Mouse (Mus musculus) colon, adult 2 months (tissue): ENCODE results near the gene Tecpr2. TPM values are rescaled to one million over a fixed set of nuclear protein-coding genes. Genes with fewer than 3 reads are reported as not detected.

Source experiments
- polyA plus RNA-seq: library from polyadenylated mRNA; depleted of rRNA; stranded (reverse); fragments of >200 nt; gene quantifications from 2 replicates; pipeline ENCODE4 v1.2.3, GENCODE M21; 2012; rRNA removed

The Tecpr2 gene
- 5.7 and 6.0 TPM in 2 replicates for polyA plus RNA-seq

DNA sequence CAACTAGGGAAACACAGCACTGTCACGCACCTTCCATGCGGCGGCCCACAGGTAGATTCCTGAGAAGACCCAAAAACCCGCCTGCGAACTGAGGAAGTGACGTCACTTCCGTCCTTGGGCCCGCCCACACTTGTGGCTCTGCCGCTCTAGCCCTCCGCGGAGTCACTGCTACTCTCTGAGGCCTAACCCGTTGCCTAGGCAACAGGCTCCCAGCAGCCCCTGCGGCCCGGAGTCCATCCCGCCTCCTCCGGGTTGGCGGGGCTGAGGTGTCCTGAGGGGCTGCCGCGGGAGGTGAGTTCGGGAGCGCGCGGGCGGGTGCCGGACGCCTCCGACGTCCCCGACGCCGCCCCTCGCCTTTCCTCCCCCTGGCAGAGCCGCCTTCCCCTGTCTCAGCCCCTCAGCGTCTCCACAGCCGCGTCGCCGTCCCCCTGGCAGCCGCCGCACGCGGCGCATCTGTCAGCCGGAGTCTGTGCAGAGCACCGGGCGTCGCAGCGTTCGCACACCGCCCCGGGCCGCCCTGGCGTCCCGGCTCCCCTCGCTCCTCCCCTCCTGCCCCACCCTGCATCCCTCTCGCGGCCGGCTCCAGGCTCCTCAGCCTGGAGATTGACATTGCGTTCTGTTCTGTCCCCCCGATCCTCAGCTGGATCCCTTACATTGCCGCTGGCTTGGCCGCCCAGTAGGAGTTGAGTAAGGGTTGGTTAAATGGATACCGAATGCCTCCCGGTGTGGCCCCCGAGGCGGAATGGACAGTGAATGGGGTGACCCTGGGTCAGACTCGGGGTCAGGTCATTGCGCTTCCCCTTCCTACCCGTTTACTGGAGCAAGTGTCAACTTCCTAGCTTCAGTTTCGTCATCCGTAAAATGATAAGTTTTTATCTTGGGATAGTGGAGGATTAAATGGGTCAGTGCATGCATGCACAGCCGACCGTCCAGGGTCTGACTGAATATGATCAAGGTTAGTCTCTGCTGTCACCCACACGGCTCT, at the start of gene Tecpr2, which contains the start of gene Cinp:
TSS of gene Tecpr2 (plus strand) at position 229 of the 985 bp plus-strand sequence.
TSS of gene Cinp (minus strand) at position 110 of the 985 bp plus-strand sequence.

DNA sequence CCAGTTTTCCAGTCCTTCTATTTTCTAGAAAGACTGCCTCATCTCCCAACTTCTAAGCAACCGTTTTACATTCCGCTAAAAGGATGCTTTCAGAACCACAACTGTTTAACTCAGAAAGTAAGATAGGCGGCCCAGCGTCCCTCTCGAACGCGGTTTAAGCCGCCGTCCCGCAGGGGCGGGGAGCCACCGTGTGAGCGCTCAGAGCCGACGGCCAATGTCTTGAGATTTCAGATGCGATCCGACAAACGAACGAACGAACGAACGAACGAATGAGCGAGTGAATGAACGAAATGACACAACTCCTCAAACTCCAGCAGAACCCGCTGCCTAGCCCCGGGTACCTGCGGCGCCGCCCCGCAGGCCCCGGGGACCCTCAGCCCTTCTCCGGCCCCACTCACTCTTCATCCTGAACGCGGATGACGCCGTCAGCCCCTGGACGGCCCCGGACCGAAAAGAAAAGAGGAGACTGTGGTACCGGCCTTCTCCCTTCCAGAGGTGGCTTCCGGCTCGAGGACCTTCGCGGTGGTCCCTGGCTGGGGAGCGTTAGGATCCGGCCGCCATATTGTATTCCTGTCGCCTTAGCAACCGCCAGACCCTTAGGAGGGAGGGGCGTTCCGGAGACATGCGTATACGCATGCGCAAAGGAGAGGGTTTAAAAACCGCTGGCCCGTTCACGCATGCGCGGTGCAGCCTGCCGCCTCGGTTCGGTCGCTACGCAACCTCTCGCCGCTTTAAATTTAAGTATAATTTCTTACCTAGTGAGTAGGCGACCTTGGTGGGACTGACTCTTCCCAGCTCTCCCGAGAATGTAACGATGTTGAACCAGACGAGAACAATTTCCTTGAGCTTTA, 48.5 kb upstream of the Tecpr2 start, which contains the start of gene Mok:
TSS of gene Mok (minus strand) at position 592 of the 851 bp plus-strand sequence.

DNA sequence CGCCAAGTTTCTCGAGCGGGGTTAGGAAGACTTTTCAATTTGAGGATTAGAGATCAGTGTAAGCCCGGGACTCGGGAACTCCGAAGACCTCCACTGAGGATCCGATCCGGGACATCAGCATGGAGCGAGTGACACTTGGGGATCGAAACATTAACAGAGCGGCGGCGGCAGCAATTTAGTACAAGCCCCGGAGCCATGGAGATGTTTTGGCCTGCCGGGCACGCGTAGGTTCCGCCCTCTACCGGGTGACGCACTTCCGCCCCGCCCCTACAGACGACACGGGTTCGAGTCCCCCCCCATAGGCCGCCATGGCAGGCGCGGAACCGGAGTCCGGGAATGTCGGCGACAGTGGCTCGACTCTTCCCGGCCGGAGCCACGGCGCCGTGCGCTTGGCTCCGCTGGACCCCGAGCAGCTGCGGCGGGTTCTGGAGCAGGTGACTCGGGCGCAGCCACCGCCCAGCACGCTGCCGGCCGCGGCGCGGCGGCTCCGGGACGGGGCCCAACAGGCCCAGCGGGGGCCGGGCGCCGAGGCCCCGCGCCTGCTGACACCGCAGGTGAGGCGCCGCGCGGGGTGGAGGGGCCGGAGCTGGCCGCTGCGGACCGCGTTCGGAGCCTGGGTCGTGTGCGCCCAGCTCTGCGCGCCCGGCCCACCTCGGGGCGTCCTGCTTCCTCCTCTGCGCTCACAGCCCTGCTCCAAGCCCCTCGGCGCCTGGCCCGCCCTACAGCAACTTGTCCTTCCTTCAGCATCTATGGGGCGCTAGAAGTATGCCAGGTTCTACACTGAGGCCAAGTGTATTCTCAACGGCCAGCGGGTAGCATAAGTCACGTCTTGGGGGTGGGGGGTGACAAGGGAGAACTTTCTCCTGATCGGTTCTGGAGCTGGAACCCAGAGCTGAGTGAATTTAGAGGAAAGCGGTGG, 38.8 kb upstream of the Tecpr2 start, which contains the start of gene Zfp839:
TSS of gene Zfp839 (plus strand) at position 244 of the 919 bp plus-strand sequence.

DNA sequence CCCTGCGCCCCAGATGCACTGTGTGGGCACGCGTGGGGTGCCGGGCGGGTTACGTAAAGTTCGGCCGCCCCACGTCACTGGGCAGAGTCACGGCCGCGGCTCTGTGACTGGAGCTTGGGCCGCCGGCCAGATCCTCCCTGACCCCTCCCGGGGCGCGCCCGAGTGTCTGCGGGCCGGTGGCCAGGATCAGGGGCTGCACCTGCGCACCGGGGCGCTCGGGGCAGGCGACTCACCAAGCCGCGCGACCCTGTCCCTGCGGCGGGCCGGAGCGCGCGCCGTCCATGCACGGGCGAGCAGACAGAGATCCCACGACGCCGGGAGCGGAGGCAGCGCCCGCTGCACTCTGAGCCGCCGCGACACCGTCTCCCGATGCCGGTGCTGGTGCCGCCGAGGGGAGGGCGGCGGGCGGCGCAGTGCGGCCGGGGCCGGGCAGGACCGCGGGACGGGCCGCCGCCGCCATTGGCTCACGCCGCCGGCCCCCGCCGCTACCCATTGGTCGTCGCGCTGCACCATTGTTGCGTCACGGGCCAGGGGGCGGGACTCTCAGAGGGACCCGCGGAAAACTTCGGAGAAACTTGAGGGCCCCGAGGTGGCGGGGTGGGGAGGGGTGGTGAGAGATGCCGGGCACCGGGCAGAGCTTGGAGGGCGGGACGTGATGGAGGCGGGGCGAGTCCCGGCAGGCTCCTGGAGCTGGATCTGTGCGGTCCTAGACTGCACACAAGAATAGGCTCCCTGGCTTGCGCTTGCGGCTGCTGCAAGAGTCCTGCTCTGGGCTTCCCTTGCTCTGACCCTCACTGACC, 89.7 kb downstream of the Tecpr2 start, which contains the start of gene Ankrd9:
TSS of gene Ankrd9 (minus strand) at position 434 of the 800 bp plus-strand sequence.

Other genes with a start within 250 kb of the Tecpr2 start
- gene 1700001K19Rik, start 206.6 kb upstream of the Tecpr2 start, polyA plus RNA-seq: not detected in 2 replicates
- gene Hsp90aa1, start 186.5 kb upstream of the Tecpr2 start, polyA plus RNA-seq: 30.2 and 38.8 TPM in 2 replicates
- 16.6 and 17.3 TPM in 2 replicates for gene Wdr20, start 151.3 kb upstream of the Tecpr2 start, polyA plus RNA-seq
- gene Mok, start 48.3 kb upstream of the Tecpr2 start, polyA plus RNA-seq: 1.0 and 1.3 TPM in 2 replicates
- 6.0 and 6.4 TPM in 2 replicates for gene Zfp839, start 39.0 kb upstream of the Tecpr2 start, polyA plus RNA-seq
- 28.1 and 39.1 TPM in 2 replicates for gene Cinp, start 119 bp upstream of the Tecpr2 start, polyA plus RNA-seq
- gene Ankrd9, start 89.8 kb downstream of the Tecpr2 start, polyA plus RNA-seq: 137 and 138 TPM in 2 replicates
- gene Rcor1, start 150.1 kb downstream of the Tecpr2 start, polyA plus RNA-seq: 11.4 and 12.5 TPM in 2 replicates